Mouse (Mus musculus): ENCODE measurements around the gene Pde4c. TPM values are rescaled to one million over a fixed set of nuclear protein-coding genes. Genes with fewer than 3 reads are reported as not detected.

Gene Pde4c
- polyA plus RNA-seq, 1 experiment from 2014 or later, result 0.25 TPM

GRCm38 (mm10) chr8:70760775-70761406 is 37.4 kb downstream of the Pde4c start, which contains the start of gene Mpv17l2:
TSS of gene Mpv17l2 (minus strand) at chr8:70760946.
- WGBS, result 1% methylated on average over 55 of the region's 55 CpGs
- Histone ChIP-seq H3K27ac (peak within 1 kb of the TSS; percentile 82), H3K4me1 (peaks cover 35% of the 10 kb centered on the region), H3K27me3 (ENCODE audit: low read depth, poor library complexity, severe bottlenecking) (0 out of 2 replicates have a peak, but pooled peaks cover 1% of the 10 kb centered on the region), H3K9me3 (replicated peaks) (no peaks in the 10 kb centered on the region), H3K36me3 (peaks cover 32% of the 10 kb centered on the region), H3K4me3 (peak within 1 kb of the TSS; percentile 75)
- peak; percentile 93 for DNase-seq (ENCODE audit: low spot score)

GRCm38 (mm10) chr8:70762118-70762517 is 38.6 kb downstream of the Pde4c start:
- Histone ChIP-seq H3K9me3 (replicated peaks) (no peaks in the 10 kb centered on the region), H3K36me3 (peaks cover 19% of the 10 kb centered on the region), H3K4me1 (peaks cover 46% of the 10 kb centered on the region), H3K27me3 (ENCODE audit: low read depth, poor library complexity, severe bottlenecking) (no peaks in the 10 kb centered on the region), H3K4me3 (no peak overlapping the region), H3K27ac (no peak overlapping the region)
- DNase-seq (ENCODE audit: low spot score), result no peak
- WGBS, result 83% methylated on average over 1 of the region's 1 CpGs

- Histone ChIP-seq H3K4me1 (peaks cover 51% of the 10 kb centered on the region), H3K36me3 (peaks cover 19% of the 10 kb centered on the region), H3K27ac (no peak overlapping the region), H3K4me3 (no peak overlapping the region), H3K9me3 (replicated peaks) (no peaks in the 10 kb centered on the region), H3K27me3 (ENCODE audit: low read depth, poor library complexity, severe bottlenecking) (no peaks in the 10 kb centered on the region)
- peak; percentile 86 for DNase-seq (ENCODE audit: low spot score)
- 8% methylated on average over 3 of the region's 3 CpGs for WGBS
Measured at GRCm38 (mm10) chr8:70763354-70763753, 39.8 kb downstream of the Pde4c start.

- no peak for DNase-seq (ENCODE audit: low spot score)
- no peaks in the 10 kb centered on the region for H3K27me3 ChIP-seq (ENCODE audit: low read depth, poor library complexity, severe bottlenecking)
- peaks cover 21% of the 10 kb centered on the region for H3K36me3 ChIP-seq
- peaks cover 46% of the 10 kb centered on the region for H3K4me1 ChIP-seq
- 84% methylated on average over 8 of the region's 8 CpGs for WGBS
- no peak overlapping the region for H3K4me3 ChIP-seq
- H3K9me3 ChIP-seq (replicated peaks), result no peaks in the 10 kb centered on the region
- H3K27ac ChIP-seq, result no peak overlapping the region
Measured at GRCm38 (mm10) chr8:70764026-70764425, 40.5 kb downstream of the Pde4c start.

- 94% methylated on average over 13 of the region's 13 CpGs for WGBS
- H3K9me3 ChIP-seq (replicated peaks), result no peaks in the 10 kb centered on the region
- H3K27ac ChIP-seq, result no peak overlapping the region
- peaks cover 27% of the 10 kb centered on the region for H3K36me3 ChIP-seq
- H3K4me3 ChIP-seq, result no peak overlapping the region
- DNase-seq (ENCODE audit: low spot score), result no peak
- no peaks in the 10 kb centered on the region for H3K27me3 ChIP-seq (ENCODE audit: low read depth, poor library complexity, severe bottlenecking)
- H3K4me1 ChIP-seq, result peaks cover 42% of the 10 kb centered on the region
Measured at GRCm38 (mm10) chr8:70764676-70765075, 41.2 kb downstream of the Pde4c start.

- Histone ChIP-seq H3K27ac (no peak overlapping the region; the same call in 1 of the 2 replicates), H3K9me3 (replicated peaks) (no peaks in the 10 kb centered on the region), H3K36me3 (peaks cover 34% of the 10 kb centered on the region), H3K4me1 (peaks cover 38% of the 10 kb centered on the region), H3K27me3 (ENCODE audit: low read depth, poor library complexity, severe bottlenecking) (no peaks in the 10 kb centered on the region), H3K4me3 (peak overlapping the region; percentile 55)
- WGBS, result 85% methylated on average over 9 of the region's 9 CpGs
- DNase-seq (ENCODE audit: low spot score), result no peak
Measured at GRCm38 (mm10) chr8:70765329-70765728, 41.8 kb downstream of the Pde4c start.

- DNase-seq (ENCODE audit: low spot score), result peak; percentile 61
- peaks cover 33% of the 10 kb centered on the region for H3K4me1 ChIP-seq
- H3K27ac ChIP-seq, result peak overlapping the region; percentile 71
- no peaks in the 10 kb centered on the region for H3K9me3 ChIP-seq (replicated peaks)
- 2% methylated on average over 34 of the region's 34 CpGs for WGBS
- H3K27me3 ChIP-seq (ENCODE audit: low read depth, poor library complexity, severe bottlenecking), result no peaks in the 10 kb centered on the region
- peaks cover 40% of the 10 kb centered on the region for H3K36me3 ChIP-seq
- peak overlapping the region; percentile 55 for H3K4me3 ChIP-seq
Measured at GRCm38 (mm10) chr8:70765838-70766570, 42.5 kb downstream of the Pde4c start.

GRCm38 (mm10) chr8:70766571-70767440 is 43.3 kb downstream of the Pde4c start:
- Histone ChIP-seq H3K4me3 (peak overlapping the region; percentile 55), H3K27me3 (ENCODE audit: low read depth, poor library complexity, severe bottlenecking) (no peaks in the 10 kb centered on the region), H3K9me3 (replicated peaks) (no peaks in the 10 kb centered on the region), H3K27ac (peak overlapping the region; percentile 71), H3K36me3 (peaks cover 48% of the 10 kb centered on the region), H3K4me1 (peaks cover 26% of the 10 kb centered on the region)
- DNase-seq (ENCODE audit: low spot score), result peak; percentile 82
- 7% methylated on average over 21 of the region's 21 CpGs for WGBS

GRCm38 (mm10) chr8:70767503-70767902 is 44.0 kb downstream of the Pde4c start:
- Histone ChIP-seq H3K36me3 (peaks cover 55% of the 10 kb centered on the region), H3K9me3 (replicated peaks) (no peaks in the 10 kb centered on the region), H3K4me3 (no peak overlapping the region), H3K27ac (no peak overlapping the region), H3K27me3 (ENCODE audit: low read depth, poor library complexity, severe bottlenecking) (no peaks in the 10 kb centered on the region), H3K4me1 (peaks cover 26% of the 10 kb centered on the region)
- DNase-seq (ENCODE audit: low spot score), result no peak
- WGBS, result 83% methylated on average over 6 of the region's 6 CpGs

GRCm38 (mm10) chr8:70768231-70768776 is 44.8 kb downstream of the Pde4c start:
- H3K27ac ChIP-seq, result no peak overlapping the region
- no peak overlapping the region for H3K4me3 ChIP-seq
- DNase-seq (ENCODE audit: low spot score), result no peak
- no peaks in the 10 kb centered on the region for H3K9me3 ChIP-seq (replicated peaks)
- WGBS, result 97% methylated on average over 32 of the region's 32 CpGs
- peaks cover 63% of the 10 kb centered on the region for H3K36me3 ChIP-seq
- H3K27me3 ChIP-seq (ENCODE audit: low read depth, poor library complexity, severe bottlenecking), result no peaks in the 10 kb centered on the region
- H3K4me1 ChIP-seq, result peaks cover 27% of the 10 kb centered on the region

- Histone ChIP-seq H3K36me3 (peaks cover 70% of the 10 kb centered on the region), H3K27me3 (ENCODE audit: low read depth, poor library complexity, severe bottlenecking) (no peaks in the 10 kb centered on the region), H3K9me3 (replicated peaks) (no peaks in the 10 kb centered on the region), H3K4me1 (peaks cover 33% of the 10 kb centered on the region), H3K4me3 (0 out of 2 replicates have a peak overlapping the region, but pooled peaks have one; percentile 9), H3K27ac (no peak overlapping the region)
- no peak for DNase-seq (ENCODE audit: low spot score)
- WGBS, result 88% methylated on average over 16 of the region's 16 CpGs
Measured at GRCm38 (mm10) chr8:70768956-70769355, 45.4 kb downstream of the Pde4c start.

- peaks cover 37% of the 10 kb centered on the region for H3K4me1 ChIP-seq
- no peaks in the 10 kb centered on the region for H3K27me3 ChIP-seq (ENCODE audit: low read depth, poor library complexity, severe bottlenecking)
- 0 out of 2 replicates have a peak overlapping the region, but pooled peaks have one; percentile 9 for H3K27ac ChIP-seq
- WGBS, result 8% methylated on average over 26 of the region's 26 CpGs
- peak overlapping the region; percentile 9; the same call in 1 of the 2 replicates for H3K4me3 ChIP-seq
- no peaks in the 10 kb centered on the region for H3K9me3 ChIP-seq (replicated peaks)
- DNase-seq (ENCODE audit: low spot score), result peak; percentile 99
- peaks cover 74% of the 10 kb centered on the region for H3K36me3 ChIP-seq
Measured at GRCm38 (mm10) chr8:70769359-70769758, 45.8 kb downstream of the Pde4c start.

Measured in limb, embryonic 10.5 days (tissue).